Mouse (Mus musculus) midbrain, postnatal 0 days (tissue): ENCODE data around the gene 4921524J17Rik. TPM values are rescaled to one million over a fixed set of nuclear protein-coding genes. Genes with fewer than 3 reads are reported as not detected.

Experiments
- ATAC-seq: fragments of 200-750 bp; cut with Nextera tagmentation; 2 replicates; pipeline ENCODE4 v1.8.0; 2017; ENCODE audit warnings: moderate number of reproducible peaks, mild to moderate bottlenecking, moderate TSS enrichment, moderate library complexity; ENCODE audit not compliant: low FRiP score
- DNase-seq: peaks from one replicate; pipeline ENCODE4 v3.0.0-alpha.2; 2015; ENCODE audit warnings: low spot score
- H3K27ac ChIP-seq: fragments of 300-500 bp; sonication (generic); 2 replicates; pipeline ENCODE4 v1.5.1; 2014; ENCODE audit warnings: low read depth, mild to moderate bottlenecking, low read length, mixed read lengths
- H3K27me3 ChIP-seq: fragments of 300-500 bp; sonication (generic); 2 replicates; pipeline ENCODE4 v1.6.1; 2014; ENCODE audit warnings: low read length, control low read depth, mixed read lengths; ENCODE audit not compliant: insufficient read depth
- H3K36me3 ChIP-seq: fragments of 300-500 bp; sonication (generic); 2 replicates; pipeline ENCODE4 v1.6.1; 2014; ENCODE audit warnings: low read length, control low read depth, mixed read lengths; ENCODE audit not compliant: insufficient read depth
- H3K4me1 ChIP-seq: fragments of 300-500 bp; sonication (generic); 2 replicates; pipeline ENCODE4 v1.6.1; 2014; ENCODE audit warnings: mild to moderate bottlenecking, control low read depth, antibody characterized with exemption, low read length, mixed read lengths; ENCODE audit not compliant: insufficient read depth
- H3K4me2 ChIP-seq: fragments of 300-500 bp; sonication (generic); 2 replicates; pipeline ENCODE4 v1.6.1; 2014; ENCODE audit warnings: low read depth, mild to moderate bottlenecking, low read length, mixed read lengths; ENCODE audit not compliant: poor library complexity, severe bottlenecking
- H3K4me3 ChIP-seq: fragments of 300-500 bp; sonication (generic); 2 replicates; pipeline ENCODE4 v1.5.1; 2014; ENCODE audit warnings: low read depth, mild to moderate bottlenecking, low read length, moderate library complexity
- H3K9ac ChIP-seq: fragments of 300-500 bp; sonication (generic); replicated peaks from 2 replicates; pipeline ENCODE4 v1.6.1; 2014; ENCODE audit warnings: mild to moderate bottlenecking, low read length, moderate library complexity, mixed read lengths; ENCODE audit not compliant: poor library complexity, severe bottlenecking
- H3K9me3 ChIP-seq: fragments of 300-500 bp; sonication (generic); 2 replicates; pipeline ENCODE4 v1.6.1; 2016; ENCODE audit warnings: low read length, control low read depth
- CTCF ChIP-seq: IDR thresholded peaks from 2 replicates; pipeline ENCODE4 v1.5.1; 2016; ENCODE audit warnings: antibody characterized with exemption, mild to moderate bottlenecking
- WGBS: fragments of 180-500 bp; shearing (Covaris S2); extraction: QIAGEN DNeasy Blood & Tissue Kit; methylation state at CpG from one replicate; pipeline ENCODE4 v1.1.7; 2014; 5-methylcytosine and 5-hydroxymethylcytosine counted together
- polyA plus RNA-seq: library from polyadenylated mRNA; unstranded; fragments of >200 nt; fragmentation: Nextera tagmentation; extraction: Ambion mirVana; gene quantifications from 2 replicates; pipeline ENCODE4 v1.2.1, GENCODE M21; 2015
- total RNA-seq: library from RNA; depleted of rRNA; stranded (reverse); fragments of >200 nt; gene quantifications from 2 replicates; pipeline ENCODE4 v1.2.3, GENCODE M21; 2014

4921524J17Rik gene
- total and polyA plus RNA-seq, 2 experiments from 2014 or later: 17.9 to 48.0 TPM

GRCm38 (mm10) chr8:85462441-85462840, 29.8 kb upstream of the 4921524J17Rik start:
- no peak for TF ChIP-seq CTCF

GRCm38 (mm10) chr8:85461377-85461776, 28.7 kb upstream of the 4921524J17Rik start:
- H3K4me1 ChIP-seq: no peaks in the 10 kb centered on the region
- 69% methylated on average over 3 of the region's 3 CpGs for WGBS
- H3K4me3 ChIP-seq: no peak overlapping the region
- no peaks in the 10 kb centered on the region for H3K27me3 ChIP-seq
- no peak overlapping the region for H3K9ac ChIP-seq
- ATAC-seq (no peak), DNase-seq (no peak)
- H3K4me2 ChIP-seq: no peak overlapping the region
- peak; percentile 46 for TF ChIP-seq CTCF
- no peaks in the 10 kb centered on the region for H3K9me3 ChIP-seq
- no peak overlapping the region for H3K27ac ChIP-seq
- no peaks in the 10 kb centered on the region for H3K36me3 ChIP-seq

More at GRCm38 (mm10) chr8:85462441-85462840, 29.8 kb upstream of the 4921524J17Rik start:
- Histone ChIP-seq H3K4me2 (no peak overlapping the region), H3K36me3 (no peaks in the 10 kb centered on the region), H3K9me3 (no peaks in the 10 kb centered on the region), H3K9ac (no peak overlapping the region), H3K4me1 (no peaks in the 10 kb centered on the region), H3K27me3 (no peaks in the 10 kb centered on the region), H3K27ac (no peak overlapping the region), H3K4me3 (no peak overlapping the region)
- DNase-seq (no peak), ATAC-seq (no peak)
- 72% methylated on average over 1 of the region's 1 CpGs for WGBS

GRCm38 (mm10) chr8:85460804-85461203, 28.2 kb upstream of the 4921524J17Rik start:
- peak; percentile 67 for TF ChIP-seq CTCF
- Histone ChIP-seq H3K9me3 (no peaks in the 10 kb centered on the region), H3K9ac (no peak overlapping the region), H3K36me3 (no peaks in the 10 kb centered on the region), H3K4me1 (no peaks in the 10 kb centered on the region), H3K27me3 (no peaks in the 10 kb centered on the region), H3K4me3 (no peak overlapping the region), H3K4me2 (no peak overlapping the region), H3K27ac (no peak overlapping the region)
- 37% methylated on average over 5 of the region's 5 CpGs for WGBS
- ATAC-seq (no peak), DNase-seq (peak; percentile 50)

GRCm38 (mm10) chr8:85459582-85459981, 26.9 kb upstream of the 4921524J17Rik start:
- TF ChIP-seq CTCF: no peak

GRCm38 (mm10) chr8:85456536-85456935, 23.9 kb upstream of the 4921524J17Rik start:
- no peaks in the 10 kb centered on the region for H3K4me1 ChIP-seq
- ATAC-seq (0 out of 2 replicates have a peak, but pooled peaks have one; percentile 41), DNase-seq (peak; percentile 95)
- no peak overlapping the region for H3K27ac ChIP-seq
- no peak overlapping the region for H3K9ac ChIP-seq
- H3K9me3 ChIP-seq: no peaks in the 10 kb centered on the region
- H3K4me2 ChIP-seq: no peak overlapping the region
- WGBS: 13% methylated on average over 14 of the region's 14 CpGs
- no peaks in the 10 kb centered on the region for H3K36me3 ChIP-seq
- no peak overlapping the region for H3K4me3 ChIP-seq
- no peaks in the 10 kb centered on the region for H3K27me3 ChIP-seq
- TF ChIP-seq CTCF: peak; percentile 93

More at GRCm38 (mm10) chr8:85459582-85459981, 26.9 kb upstream of the 4921524J17Rik start:
- H3K4me3 ChIP-seq: no peak overlapping the region
- WGBS: 77% methylated on average over 3 of the region's 3 CpGs
- H3K36me3 ChIP-seq: no peaks in the 10 kb centered on the region
- DNase-seq: no peak
- H3K27ac ChIP-seq: no peak overlapping the region
- no peaks in the 10 kb centered on the region for H3K4me1 ChIP-seq
- no peaks in the 10 kb centered on the region for H3K27me3 ChIP-seq
- no peak overlapping the region for H3K9ac ChIP-seq
- H3K4me2 ChIP-seq: no peak overlapping the region
- no peak for ATAC-seq
- H3K9me3 ChIP-seq: no peaks in the 10 kb centered on the region

- WGBS: 77% methylated on average over 8 of the region's 8 CpGs
Observed at GRCm38 (mm10) chr8:85454750-85455149, 22.1 kb upstream of the 4921524J17Rik start.

More at GRCm38 (mm10) chr8:85454750-85455149, 22.1 kb upstream of the 4921524J17Rik start:
- Histone ChIP-seq H3K4me3 (no peak overlapping the region), H3K27ac (no peak overlapping the region), H3K9me3 (no peaks in the 10 kb centered on the region), H3K36me3 (no peaks in the 10 kb centered on the region), H3K27me3 (no peaks in the 10 kb centered on the region), H3K9ac (no peak overlapping the region), H3K4me1 (no peaks in the 10 kb centered on the region), H3K4me2 (no peak overlapping the region)
- DNase-seq (no peak), ATAC-seq (no peak)
- no peak for TF ChIP-seq CTCF
